Comparison of ENCODE assay signal across 28 mouse cellular contexts in the genomic region with DNA sequence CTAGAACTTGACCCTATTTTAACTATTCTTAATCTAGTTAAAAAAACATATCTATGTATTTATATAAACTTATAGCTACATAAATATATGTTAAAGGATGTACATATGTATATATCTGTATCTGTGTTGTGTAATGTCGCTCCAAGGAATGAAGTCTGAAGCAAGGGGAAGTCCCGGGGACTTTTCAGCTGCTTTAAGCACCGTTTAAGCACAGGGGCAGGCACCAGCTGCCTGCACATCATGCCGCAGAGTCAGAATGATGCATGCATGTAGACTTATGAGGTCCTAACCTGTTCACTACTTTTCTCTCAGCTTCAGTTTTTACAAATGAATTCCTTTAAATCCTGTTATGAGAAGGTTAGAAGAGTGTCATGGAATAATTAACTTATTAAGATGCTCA. TPM values are rescaled to one million over a fixed set of nuclear protein-coding genes. Genes with fewer than 3 reads are reported as not detected.
DNase-seq lines count a peak whose midpoint lies in the region; ATAC-seq lines count a peak whose summit lies in the region.
"Had no signal": no experiment of that assay in that cellular context is flagged by ENCODE, and none has a peak within 500 bp of the region (broad histone marks: within the 10 kb centered on the region; RNA-seq: fewer than 3 reads in every experiment).

No protein-coding gene starts in this region.

- H3K9ac ChIP-seq in kidney, embryonic 14.5 days (ENCODE audit: low read depth, low read length): no peak overlapping the region
- H3K9ac ChIP-seq: embryonic facial prominence, embryonic 13.5 days; forebrain, embryonic 12.5 days; forebrain, embryonic 15.5 days; hindbrain, embryonic 13.5 days had no signal

- peak overlapping the region; percentile 69; the same call in 1 of the 2 replicates for H3K27ac ChIP-seq in kidney, embryonic 14.5 days (ENCODE audit: low read depth, low read length)
- H3K27ac ChIP-seq: embryonic facial prominence, embryonic 10.5 days; embryonic facial prominence, embryonic 13.5 days; forebrain, embryonic 12.5 days; forebrain, embryonic 15.5 days; hindbrain, embryonic 10.5 days; hindbrain, embryonic 13.5 days had no signal

- 60% methylated on average over 4 of the region's 4 CpGs for WGBS in kidney, embryonic 14.5 days

- peaks cover 13% of the 10 kb centered on the region; the same call in 1 of the 2 replicates for H3K4me1 ChIP-seq in kidney, embryonic 14.5 days (ENCODE audit: control insufficient read depth, insufficient read depth, low read length)

- no peak overlapping the region for H3K4me2 ChIP-seq in kidney, embryonic 14.5 days (replicated peaks; ENCODE audit: low read depth, low read length)
- H3K4me2 ChIP-seq: embryonic facial prominence, embryonic 13.5 days; forebrain, embryonic 12.5 days; forebrain, embryonic 15.5 days; heart, embryonic 11.5 days; hindbrain, embryonic 13.5 days had no signal

- no peaks in the 10 kb centered on the region; the same call in 1 of the 2 replicates for H3K9me3 ChIP-seq in kidney, embryonic 14.5 days (ENCODE audit: control insufficient read depth, low read length)
- H3K9me3 ChIP-seq: embryonic facial prominence, embryonic 10.5 days; embryonic facial prominence, embryonic 13.5 days; forebrain, embryonic 12.5 days; forebrain, embryonic 15.5 days; hindbrain, embryonic 10.5 days; hindbrain, embryonic 13.5 days had no signal

- no peaks in the 10 kb centered on the region for H3K27me3 ChIP-seq in kidney, embryonic 14.5 days (ENCODE audit: control insufficient read depth, insufficient read depth, low read length)
- H3K27me3 ChIP-seq: embryonic facial prominence, embryonic 13.5 days; forebrain, embryonic 12.5 days; forebrain, embryonic 15.5 days; hindbrain, embryonic 13.5 days had no signal

- ATAC-seq in kidney, embryonic 14.5 days (ENCODE audit: low FRiP score, low TSS enrichment): no peak
- peak; percentile 69 for ATAC-seq in activated CD4-positive, CD25-positive, alpha-beta regulatory T cell, adult 4 months
- no peak for ATAC-seq in megakaryocyte-erythroid progenitor cell, adult 5-6 weeks (replicated peaks; ENCODE audit: low FRiP score, low TSS enrichment, poor library complexity, severe bottlenecking)
- ATAC-seq: forebrain, embryonic 15.5 days; hindbrain, embryonic 16.5 days; intestine, postnatal 0 days had no signal

- no peak for DNase-seq in kidney, adult 11 months
- DNase-seq in A20 (ENCODE audit: low read depth, low spot score) (peak; percentile 46), adipocyte (ENCODE audit: low spot score) (no peak)
- peak; percentile 63 for DNase-seq in CD4-positive, CD25-positive, alpha-beta regulatory T cell, adult 2 months (ENCODE audit: low read depth, low spot score)
- no peak for DNase-seq in ovary, postnatal 36 days (ENCODE audit: low spot score)
- DNase-seq: adrenal gland, adult 2 months; adrenal gland, postnatal 14 days; cerebellum, adult 11 months; cerebellum, adult 8-10 months; cerebellum, postnatal 10 days; cerebellum, postnatal 36 days; embryo, embryonic 11 days; gastrocnemius, postnatal 10 days; gastrocnemius, postnatal 36 days; heart, postnatal 36 days had no signal

- peaks cover 3% of the 10 kb centered on the region; the same call in 1 of the 2 replicates for H3K36me3 ChIP-seq in kidney, embryonic 14.5 days (ENCODE audit: control insufficient read depth, insufficient read depth, low read length)
- H3K36me3 ChIP-seq: embryonic facial prominence, embryonic 10.5 days; forebrain, embryonic 12.5 days; forebrain, embryonic 15.5 days; hindbrain, embryonic 10.5 days had no signal

- no peak overlapping the region for H3K4me3 ChIP-seq in kidney, embryonic 14.5 days (ENCODE audit: low read length)
- H3K4me3 ChIP-seq: embryonic facial prominence, embryonic 10.5 days; embryonic facial prominence, embryonic 13.5 days; erythroblast, embryonic 14.5 days; forebrain, embryonic 12.5 days; forebrain, embryonic 15.5 days; hindbrain, embryonic 10.5 days; hindbrain, embryonic 13.5 days had no signal

RNA-seq across cellular contexts. Expression of a gene that starts 5.3 kb away (rescaled TPM):
- 14.9 and 25.7 TPM in 2 replicates for polyA plus RNA-seq in kidney, embryonic 14.5 days (2014; fragmentation: Nextera tagmentation; extraction: Ambion mirVana)
- polyA plus RNA-seq in activated CD4-positive, CD25-positive, alpha-beta regulatory T cell, adult 4 months (2017; shearing (Covaris generic)): 1 to 10 TPM; 3.7 to 3.9 TPM
- 1.3 and 1.7 TPM in 2 replicates for total RNA-seq in megakaryocyte-erythroid progenitor cell, adult 5-6 weeks (2014; fragmentation: Nextera tagmentation)
- total RNA-seq in megakaryocyte-erythroid progenitor cell, adult 5-6 weeks (2017): 1.8 and 2.9 TPM in 2 replicates

Comparison
In these comparisons a context has a peak if more than half of its experiments do, and no peak if none do; other contexts are left out.
1. DNase-seq: peak in A20 (single experiment) and CD4-positive, CD25-positive, alpha-beta regulatory T cell, adult 2 months (single experiment); none in kidney, adult 11 months (single experiment), ovary, postnatal 36 days (single experiment) and adipocyte (single experiment).